Mouse (Mus musculus): ENCODE data around the gene Cldn15.

- TF ChIP-seq CTCF (IDR thresholded peaks at IDR 0.05; ENCODE audit: insufficient read depth, low read depth, low read length) (no peak), POLR2A (IDR thresholded peaks at IDR 0.05; ENCODE audit: insufficient read depth, low read depth, low read length) (no peak)
Observed at GRCm38 (mm10) chr5:136967592-136967991, 1.2 kb downstream of the Cldn15 start.
